Mouse (Mus musculus): ENCODE results near the gene C1ql4.
A peak's percentile ranks its signal among the peaks of the same experiment; 100 is the strongest.

C1ql4 gene

DNA sequence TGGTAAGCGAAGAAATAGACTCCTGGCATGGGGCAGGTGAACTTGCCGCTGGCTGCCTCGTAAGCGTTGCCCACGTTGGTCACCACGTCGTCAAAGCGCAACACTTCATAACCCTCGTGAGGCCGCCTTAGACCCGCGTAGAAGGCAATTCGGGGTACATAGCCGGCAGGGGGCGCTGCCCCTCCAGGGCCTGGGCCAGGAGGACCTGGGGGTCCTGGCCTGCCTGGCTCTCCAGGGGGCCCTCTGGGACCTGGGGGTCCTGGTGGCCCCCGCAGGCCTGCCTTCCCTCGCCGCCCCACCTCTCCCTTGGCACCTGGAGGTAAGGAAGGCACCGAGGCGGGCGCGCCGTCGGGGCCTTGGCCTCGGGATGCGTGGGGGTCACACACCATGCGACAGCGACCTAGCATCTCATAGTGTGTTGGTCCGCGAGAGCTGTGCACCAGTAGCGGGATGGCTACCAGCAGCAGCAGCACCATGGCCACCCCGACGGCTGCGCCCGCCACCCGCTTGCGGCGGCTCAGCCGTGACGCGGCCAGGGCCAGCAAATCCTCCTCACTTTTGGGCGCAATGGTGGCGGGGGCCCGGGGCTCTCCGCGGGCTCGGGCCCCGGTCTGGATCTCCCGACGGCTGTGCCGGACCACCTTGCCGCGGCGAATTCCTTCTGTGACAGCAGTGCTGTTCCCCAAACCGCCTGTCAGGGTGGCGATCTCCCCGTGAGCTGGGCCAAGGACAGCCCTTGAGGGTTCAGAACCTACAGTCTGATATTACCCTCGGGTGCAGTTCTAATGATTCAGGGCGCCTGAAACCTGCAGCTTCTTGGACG is at the start of gene C1ql4:
C1ql4 (minus strand) TSS at position 565 of the 823 bp plus-strand sequence.
- no peak for DNase-seq

DNA sequence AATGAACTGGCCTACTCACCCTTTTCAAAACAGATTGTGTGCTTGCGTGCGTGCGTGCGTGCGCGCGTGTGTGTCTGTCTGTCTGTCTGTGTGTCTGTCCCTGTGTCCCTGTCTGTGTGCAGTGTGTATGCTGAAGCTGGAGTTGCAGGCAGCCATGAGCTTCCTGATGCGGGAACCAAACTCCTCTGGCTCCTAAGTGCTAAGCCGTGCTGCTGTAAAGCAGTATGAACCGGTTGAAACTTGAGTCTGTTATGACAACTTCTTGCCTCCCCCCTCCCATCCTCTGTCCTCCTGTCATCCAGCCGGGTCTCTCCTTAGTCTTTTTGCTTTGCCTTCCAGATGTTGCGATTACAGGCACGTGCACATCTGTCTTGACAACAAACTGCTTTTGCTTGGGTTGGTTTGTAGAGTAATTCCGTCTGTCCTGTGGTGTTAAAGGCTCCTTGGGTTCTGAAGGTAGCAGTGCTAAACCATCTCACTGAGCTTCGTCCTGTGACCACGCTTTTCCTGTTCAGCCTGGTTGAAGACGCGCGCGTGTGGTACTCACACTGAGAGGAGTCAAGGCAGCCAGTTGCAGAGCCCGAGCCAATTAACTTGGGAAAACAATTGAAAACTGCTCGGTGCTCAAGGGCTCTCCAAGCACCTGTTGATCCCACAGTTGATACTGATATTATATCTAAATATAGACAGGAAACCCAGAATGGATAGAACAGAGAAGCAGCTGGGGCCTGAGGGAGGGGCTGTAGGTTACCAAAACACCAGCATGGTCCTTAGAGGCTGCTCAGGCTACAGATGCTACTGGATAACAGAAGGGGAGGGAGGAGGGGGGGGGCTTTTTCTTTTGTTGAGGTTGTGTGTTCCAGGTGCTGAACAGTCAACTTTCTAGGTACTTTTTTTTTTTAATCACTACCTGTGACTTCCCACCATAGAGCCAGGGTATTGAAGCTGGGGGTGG is 42.6 kb upstream of the C1ql4 start:
- DNase-seq = no peak

DNA sequence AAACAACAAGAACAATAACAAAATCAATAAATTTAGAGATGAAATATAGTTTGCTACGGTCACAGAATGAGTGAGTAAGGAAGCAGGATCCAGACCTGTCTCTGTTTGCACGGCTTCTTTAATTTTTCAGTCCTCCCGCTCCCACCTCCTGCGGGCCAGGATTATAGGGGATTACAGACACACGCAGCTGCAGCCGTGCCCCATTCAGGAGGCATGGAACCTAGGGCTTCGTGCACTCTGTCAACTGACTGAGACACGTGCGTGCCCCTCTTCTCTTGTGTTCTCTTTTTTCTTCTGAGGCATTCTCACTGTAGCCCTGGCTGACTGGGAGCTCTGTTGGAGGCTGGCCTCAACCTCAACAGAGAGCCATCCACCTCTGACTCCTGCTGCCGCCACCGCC is 41.8 kb upstream of the C1ql4 start:
- DNase-seq = no peak

DNA sequence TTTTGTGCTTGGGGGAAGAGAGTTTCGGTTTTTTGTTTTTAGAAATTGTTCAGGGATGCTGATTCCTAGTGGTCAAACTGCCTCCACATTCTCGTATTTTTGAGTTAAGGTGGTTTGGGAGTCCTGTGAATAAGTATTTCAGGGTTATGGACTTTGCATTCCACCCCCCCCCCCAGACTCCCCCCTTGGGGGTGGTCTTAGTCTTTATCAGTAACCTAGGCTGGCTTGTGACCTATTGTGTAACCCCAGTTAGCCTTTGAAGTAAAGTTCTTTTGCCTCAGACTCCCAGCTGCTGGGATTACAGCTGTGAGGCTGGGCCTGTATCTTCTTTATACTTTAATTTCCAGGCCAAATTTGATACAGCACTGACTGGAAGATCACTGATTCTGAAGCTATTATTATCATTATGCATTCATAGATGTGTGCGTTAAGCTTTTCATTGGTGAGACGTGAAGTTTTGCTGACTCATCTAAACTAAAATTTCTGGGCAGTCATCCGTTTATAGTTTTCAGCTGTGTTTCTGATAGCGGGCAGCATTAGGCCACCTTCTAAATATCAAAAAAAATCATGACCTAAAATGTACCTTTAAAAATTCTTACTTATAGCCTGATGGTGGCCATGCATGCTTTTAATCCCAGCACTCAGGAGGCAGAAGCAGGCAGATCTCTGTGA is 40.4 kb upstream of the C1ql4 start:
- no peak for DNase-seq

DNA sequence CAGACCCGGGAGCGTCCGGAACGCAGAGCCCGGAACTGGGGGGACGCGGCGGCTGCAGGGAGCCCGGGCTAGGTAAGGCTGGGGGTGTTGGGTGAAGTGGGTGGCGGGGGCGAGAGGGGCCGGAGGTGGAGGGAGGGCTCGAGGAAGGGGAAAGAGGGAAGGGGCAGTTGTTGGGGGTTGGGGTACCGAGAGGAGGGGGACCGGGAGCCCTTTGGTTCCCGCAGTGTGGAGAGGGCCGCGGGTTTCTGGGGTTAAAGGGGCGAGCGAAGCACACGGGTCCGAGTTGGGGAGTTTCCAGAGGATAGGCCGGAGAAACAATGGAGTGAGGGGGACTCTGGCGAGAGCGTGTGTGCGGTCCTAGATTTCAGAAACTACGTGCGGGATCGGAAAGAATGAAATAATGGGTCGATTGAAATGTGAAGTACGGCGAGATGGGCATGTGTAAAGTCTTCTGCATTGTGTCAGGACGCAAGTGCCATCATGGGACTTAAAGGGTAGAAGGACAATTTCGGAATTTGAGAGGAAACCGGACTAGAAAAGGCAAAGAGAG is 39.3 kb upstream of the C1ql4 start:
- no peak for DNase-seq

DNA sequence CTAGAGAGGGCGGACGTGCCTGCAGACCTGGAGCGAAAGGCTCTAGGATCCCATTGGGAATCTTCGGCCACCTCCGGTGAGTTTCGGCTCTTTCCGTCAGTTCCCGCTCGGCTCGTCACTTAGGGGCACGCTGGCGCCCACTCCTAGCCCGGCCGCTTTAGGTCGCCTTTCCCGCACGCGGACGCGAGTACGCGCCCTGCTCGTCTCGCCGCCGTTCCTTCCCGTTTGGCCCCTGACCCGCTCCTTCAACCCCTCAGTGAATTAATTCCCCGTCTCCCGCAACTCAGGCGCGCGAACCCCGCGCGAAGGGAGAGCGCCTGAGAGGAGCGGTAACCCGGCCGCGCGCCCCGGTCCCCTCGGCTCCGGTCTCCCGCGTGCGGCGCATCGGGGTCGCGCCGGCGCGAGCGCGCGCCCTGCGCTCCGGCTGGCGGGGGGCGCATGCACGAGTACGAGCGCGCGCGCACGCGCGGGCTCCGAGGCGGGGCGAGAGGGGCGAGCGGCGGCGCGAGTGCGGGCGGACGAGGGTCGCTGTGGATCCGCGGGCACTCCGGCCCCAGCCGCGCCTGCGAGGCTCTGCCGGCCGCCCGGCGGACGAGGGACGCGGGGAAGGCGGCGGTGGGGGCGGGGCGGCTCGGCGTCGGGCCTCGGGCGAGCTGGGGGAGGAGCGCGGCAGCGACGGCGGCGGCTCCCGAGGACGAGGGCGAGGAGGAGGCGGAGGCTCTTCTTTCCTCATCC is 38.6 kb upstream of the C1ql4 start:
- peak; percentile 86 for DNase-seq

DNA sequence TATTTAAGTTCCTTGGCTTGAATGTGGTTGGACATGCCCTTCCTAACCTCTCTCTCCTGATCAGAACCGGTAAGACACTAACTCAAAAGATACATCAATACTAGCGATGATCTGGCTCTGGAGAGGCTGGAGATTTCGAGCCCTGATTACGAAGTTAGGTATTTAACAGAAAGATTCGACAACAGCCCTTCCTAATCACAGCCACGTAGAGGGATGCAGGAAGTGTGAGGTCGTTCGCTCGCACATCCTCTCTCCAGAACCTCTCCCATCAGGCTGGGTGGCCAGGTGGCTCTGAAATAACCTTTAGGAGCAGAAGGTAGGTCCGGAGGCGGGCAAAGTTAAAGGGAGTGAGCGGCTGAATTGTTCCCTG is 38.1 kb upstream of the C1ql4 start, which contains the start of gene Spats2:
Spats2 (plus strand) TSS at position 206 of the 370 bp plus-strand sequence.
- no peak for DNase-seq

DNA sequence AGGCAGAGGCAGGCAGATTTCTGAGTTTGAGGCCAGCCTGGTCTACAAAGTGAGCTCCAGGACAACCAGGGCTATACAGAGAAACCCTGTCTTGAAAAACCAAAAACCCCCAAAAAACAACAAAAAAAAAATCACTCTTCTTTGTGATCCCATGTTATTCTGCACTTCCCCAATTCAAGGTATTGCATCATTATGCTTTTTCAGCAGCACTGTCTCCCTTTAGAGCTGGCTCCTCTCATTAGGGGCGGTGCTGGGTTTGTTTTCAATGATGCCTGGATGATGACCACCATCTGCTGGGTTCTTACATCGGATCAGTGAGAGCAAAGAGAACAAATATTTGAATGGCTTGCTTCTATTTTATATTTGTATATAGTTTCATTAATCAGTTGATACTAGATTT is 35.0 kb upstream of the C1ql4 start:
- no peak for DNase-seq

DNA sequence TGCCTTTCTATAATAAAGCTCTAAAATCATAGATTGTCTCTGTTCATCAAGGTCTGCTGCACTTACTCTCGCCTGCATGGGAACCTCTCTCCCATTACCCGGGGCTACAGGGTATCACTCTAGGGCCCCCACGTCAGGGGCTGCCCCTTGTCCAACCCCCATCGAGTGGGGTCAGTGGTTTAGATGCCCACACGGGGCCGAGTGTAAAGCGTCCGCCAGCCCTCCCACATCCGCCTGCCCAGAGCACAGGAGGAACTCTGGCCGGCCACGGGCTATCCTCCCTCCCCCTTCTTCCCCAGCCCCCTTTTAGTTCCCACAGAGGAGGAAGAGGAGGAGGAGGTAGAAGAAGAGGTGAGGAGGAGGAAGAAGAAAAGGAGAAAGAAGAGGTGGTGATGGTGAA is 33.2 kb upstream of the C1ql4 start:
- no peak for DNase-seq

DNA sequence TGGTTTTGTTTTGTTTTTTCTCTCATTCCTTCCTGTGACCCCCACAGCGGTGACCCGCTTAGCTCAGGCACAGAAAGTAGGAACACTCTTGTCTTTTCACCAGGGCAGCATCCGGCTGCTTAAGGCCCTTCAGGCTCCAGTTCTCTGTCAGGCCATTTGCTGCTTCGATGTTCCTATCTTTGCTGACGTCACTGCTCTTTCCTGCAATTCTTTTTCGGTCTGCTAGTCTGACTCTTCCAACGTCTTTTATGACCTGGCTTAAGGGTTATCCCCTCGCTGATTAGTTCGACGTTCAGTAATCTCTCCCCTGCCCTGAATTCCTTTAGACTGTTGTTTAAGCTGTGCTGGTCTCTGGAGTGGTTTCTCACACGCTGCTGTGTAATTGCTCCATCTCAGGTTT is 28.9 kb upstream of the C1ql4 start:
- DNase-seq = no peak

DNA sequence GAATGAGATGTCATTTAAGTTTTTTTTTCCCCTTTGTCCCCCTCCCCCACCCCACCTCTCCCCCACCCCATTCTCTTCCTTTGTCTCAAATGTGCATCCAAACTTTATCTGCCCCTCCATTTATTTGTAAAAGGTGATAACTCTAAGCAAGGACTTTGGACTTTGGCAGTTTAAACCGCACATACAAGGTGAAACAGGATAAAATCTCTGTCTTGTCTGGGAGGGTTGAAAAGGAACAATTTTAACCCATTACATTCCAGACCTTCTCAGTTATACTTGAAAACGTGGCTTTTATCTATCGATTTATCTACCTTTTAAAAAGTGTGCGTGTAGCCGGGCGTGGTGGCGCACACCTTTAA is 27.4 kb upstream of the C1ql4 start:
- no peak for DNase-seq

DNA sequence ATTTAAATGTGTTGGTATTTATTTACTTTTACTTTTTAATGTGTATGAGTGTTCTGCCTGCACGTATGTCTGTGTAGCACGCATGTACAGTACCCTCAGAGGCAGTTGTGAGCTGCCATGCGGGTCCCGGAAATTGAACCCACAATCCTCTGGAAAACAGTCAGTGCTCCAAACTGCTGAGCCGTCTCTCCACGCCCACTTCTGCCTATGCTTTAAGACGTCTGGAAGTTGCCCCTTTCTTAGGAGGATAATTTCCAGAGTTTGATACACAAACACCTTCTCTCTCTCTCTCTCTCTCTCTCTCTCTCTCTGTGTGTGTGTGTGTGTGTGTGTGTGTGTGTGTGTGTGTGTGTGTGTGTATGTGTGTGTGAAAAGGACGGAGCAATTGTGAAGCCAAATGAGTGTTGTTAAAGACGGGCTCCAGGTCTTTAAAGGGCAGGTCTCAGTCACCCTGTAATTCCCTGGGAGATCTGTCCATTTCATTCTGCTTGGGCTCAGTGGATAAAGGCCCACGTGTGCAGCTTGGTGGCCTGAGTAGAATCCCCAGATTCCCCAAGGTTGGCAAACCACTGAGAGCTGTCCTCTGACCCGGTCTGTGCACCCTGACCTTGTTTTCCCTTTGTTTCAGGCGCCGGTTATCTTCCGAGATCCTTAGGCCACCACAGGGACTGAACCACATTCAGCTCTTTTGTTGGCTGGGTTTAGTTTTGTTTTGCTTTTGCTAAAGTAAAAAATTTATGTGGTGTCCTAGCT is 26.9 kb upstream of the C1ql4 start:
- DNase-seq = no peak

DNA sequence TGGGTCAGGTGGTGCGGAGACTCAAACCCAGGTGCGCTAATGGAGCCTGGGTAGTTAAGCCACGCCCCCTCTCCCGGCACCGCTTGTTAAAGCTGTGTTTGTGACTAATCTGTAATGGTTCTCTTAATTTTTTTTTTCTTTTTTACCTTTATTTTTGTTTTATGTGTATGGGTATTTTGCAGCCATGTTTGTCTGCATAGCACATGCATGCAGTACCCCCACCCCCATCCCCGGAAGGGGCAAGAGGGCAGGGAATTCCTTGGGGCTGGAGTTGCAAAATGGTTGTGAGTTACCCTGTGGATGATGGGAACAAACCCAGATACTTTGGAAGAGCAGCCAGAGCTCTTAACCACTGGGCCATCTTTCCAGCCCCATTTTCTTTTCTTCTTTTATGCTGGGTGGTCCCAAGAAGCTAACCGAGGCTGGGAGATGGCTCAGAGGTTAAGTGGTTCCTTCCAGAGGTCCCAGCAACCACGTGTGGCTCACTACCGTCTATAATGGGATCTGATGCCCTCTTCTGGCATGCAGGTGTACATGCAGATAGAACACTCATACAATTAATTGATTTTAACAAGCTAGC is 25.9 kb upstream of the C1ql4 start:
- peak; percentile 41 for DNase-seq

DNA sequence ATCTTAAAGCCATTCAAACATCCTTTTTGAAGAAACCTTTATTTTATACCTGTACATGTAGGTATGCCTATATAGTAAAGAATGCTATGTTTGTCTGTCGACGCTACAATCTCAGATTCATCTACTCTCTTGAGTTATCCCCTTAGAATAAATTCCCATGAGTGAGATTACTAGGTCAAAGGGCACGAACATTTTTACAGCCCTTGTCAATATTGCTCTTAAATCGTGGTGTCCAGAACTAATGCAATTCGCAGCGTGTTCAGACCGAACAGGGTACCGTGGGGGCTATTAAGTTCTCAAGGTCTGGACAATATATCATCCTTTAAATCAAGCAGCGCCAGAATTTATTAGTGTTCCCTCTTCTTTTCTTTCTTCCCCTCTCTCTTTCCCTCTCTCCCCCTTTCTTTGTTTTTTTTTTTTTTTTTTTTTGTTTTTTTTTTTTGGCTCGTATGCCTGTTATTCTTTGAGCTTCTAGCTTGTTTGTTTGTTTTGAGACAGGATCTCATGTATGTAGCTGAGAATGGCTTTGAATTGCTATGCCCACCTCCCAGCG is 25.3 kb upstream of the C1ql4 start:
- DNase-seq = no peak

DNA sequence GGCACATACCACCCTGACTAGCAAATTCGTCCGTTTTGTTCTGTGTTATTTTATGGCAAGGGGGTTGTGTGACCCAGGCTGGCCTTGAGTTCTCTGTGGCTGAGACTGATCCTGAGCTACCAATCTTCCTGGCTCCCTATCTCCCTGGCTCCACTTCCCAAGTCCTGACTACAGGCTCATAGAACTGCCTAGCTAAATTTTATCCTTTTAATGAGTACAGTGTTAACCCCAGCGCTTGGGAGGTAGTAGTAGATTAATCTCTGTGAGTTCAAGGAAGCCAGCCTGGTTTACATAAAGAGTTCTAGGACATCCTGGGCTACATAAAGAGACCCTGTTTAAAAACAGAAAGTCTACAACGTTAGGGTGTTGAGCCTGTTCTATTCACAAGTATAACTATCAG is 24.2 kb upstream of the C1ql4 start:
- peak; percentile 62 for DNase-seq

DNA sequence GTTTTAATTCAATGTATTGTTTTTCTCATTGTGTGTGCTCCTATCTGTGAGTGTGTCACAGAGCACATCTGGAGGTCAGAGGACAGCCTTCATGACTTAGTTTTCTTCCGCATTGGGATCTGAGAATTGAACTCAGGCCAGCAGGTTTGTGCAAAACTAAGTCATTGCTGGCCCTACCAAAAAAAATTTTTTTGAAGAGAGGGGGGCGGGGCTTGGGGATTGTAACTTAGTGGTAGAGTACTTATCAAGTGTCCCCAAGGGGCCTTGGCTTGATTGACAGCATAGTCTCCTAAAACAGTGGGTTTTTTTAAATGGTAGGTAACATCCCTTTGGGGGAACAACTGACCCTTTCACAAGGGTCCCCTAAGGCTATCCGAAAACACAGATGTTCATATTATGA is 23.5 kb upstream of the C1ql4 start:
- no peak for DNase-seq

DNA sequence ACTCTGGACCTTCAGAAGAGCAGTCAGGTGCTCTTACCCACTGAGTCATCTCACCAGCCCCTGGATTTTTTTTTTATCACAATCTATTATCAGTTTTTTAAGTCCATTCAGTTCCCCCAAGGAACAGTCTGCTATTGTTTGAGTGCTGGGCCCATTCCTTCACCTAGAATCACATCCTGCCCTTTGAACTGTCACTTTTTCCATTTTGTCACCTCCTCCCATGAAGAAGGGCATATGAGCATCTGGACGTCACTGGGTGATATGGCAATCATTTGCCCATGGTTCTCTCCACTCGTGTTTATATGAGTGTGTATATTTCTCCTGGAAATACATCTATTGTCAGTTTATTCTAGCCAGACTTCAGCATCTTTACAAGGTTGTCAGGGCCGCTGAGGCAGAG is 20.2 kb upstream of the C1ql4 start:
- DNase-seq = no peak

DNA sequence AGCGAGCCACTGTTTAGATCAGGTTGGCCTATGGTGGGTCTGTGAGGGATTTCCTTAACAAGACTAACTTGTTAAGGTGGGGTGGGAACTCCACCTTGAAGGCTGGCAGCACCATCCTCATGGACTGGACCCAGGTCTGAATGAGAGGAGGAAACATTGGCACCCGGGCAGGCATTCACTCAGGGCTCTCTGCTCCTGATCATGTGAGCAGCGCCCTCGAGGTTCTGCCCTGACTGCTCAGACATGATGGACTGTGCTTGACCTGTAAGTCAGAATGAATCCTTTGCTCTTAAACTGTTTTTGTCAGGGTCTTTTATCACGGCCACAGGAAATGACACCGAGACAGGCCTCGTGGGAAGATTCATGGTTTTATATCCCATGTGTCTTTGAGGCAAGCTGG is 17.6 kb upstream of the C1ql4 start:
- DNase-seq = peak; percentile 38

DNA sequence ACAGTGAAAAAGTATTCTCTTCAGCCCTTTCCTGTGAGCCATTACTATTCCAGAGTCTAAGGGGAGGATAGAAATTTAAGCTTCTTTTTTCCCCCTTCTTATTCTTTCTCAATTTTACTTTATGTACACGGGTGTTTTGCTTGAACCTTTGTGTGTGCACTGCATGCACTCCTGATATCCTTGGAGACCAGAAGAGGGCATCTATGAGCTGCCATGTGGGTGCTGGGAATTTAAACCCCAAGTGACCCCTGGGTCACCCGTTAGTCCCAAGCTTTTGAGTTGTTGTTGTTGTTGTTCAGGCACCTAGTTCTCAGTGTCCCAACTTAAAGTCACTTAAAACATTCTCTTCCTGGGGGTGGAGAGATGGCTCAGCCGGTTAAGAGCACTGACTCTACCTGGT is 12.4 kb upstream of the C1ql4 start:
- DNase-seq = peak; percentile 40

DNA sequence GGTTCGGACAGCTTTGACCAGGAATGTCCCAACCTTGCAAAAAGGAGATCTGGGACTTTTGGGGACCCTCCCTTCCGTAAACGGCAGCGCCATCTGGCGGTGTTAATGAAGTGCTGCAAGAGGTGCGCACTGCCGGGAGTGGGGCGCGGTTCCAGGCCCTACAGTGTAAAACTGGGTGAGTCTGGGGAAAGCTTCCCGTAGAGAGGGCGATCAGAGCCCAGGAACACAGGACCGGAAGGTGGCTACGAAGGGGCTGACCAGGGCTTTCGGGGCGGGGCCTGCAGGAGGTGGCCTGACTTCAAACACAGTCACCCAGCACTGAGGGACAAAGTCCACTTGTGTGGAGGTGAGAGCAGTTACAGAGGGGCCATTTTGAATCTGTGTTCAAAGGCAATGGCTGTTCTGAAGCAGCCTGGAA is 11.5 kb upstream of the C1ql4 start:
- DNase-seq = peak; percentile 95

DNA sequence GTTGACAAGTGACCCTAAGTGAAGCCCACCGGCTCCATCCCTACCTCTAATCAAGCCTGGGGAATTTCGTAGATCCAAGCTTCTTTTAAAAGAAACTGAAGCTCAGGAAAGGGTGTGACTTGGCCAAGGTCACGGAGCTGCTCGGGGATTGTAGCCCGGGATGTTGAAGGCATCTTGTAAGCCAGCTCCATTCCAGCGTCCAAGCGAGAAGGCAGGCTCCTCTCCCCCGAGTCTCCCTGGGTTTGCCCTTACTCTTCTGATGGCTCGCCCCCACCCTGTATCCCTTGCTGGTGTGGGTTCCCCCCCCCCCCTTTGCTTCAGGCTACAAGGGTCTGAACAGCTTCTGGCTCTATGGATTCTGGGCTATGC is 10.9 kb upstream of the C1ql4 start:
- no peak for DNase-seq
